Mouse (Mus musculus): ENCODE data around the gene Shkbp1.

GRCm38 (mm10) chr7:27335011-27335720 is 20.7 kb downstream of the Shkbp1 start:
- TF ChIP-seq POLR2A (IDR thresholded peaks at IDR 0.05; ENCODE audit: borderline replicate concordance, insufficient read depth, low read length) (no peak), CTCF (IDR thresholded peaks at IDR 0.05; ENCODE audit: borderline replicate concordance, insufficient read depth, low read depth, low read length) (no peak)

All from cerebellum, adult 2 months (tissue).